Mouse (Mus musculus): ENCODE measurements around the gene Tmem131l.

DNA sequence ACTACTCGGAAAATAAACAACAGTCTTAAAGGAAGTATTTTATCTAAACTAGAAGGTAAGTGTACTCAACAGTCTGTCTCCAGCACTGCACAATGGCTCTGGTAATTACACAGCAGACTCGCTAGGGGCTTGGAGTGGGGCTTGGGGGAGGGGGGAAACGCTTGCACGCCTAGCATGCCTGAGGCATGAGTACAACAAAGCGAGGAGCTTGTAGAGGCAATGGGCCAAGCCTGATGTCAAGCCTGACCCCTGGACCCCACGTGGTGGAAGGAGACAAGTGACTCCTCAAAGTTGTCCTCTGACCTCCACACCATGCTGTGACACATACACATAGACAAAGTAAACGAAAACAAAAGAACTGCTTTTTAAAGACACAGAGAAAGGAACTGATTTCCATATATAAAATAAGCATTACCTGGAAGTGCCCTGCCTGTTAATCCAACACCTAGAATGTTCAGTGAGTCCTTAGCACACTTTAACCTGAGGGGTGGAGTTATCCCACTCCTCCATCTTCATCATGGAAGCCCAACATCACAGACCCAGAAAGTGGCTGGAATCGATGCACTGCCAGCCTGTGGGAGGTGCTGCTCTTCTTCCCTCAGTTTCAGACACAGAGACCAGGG lies 45.6 kb downstream of the Tmem131l start:
- no peak for TF ChIP-seq POLR2A (IDR thresholded peaks at IDR 0.05; ENCODE audit: control insufficient read depth in 1 of 2, insufficient read depth in 1 of 2, low read depth in 1 of 2, low read length in 2 of 2, poor library complexity in 1 of 2)
- no peak for TF ChIP-seq TAL1 (IDR thresholded peaks at IDR 0.05; ENCODE audit: low read length)
- no peak for TF ChIP-seq E2F4 (IDR thresholded peaks at IDR 0.05; ENCODE audit: borderline replicate concordance, low read depth, low read length)

Data from MEL (cell line).